Mouse (Mus musculus) CD8-positive naive resting alpha-beta T cell, adult 57 days (primary cell): Measurements from ENCODE around the gene Usp12. TPM values are rescaled to one million over a fixed set of nuclear protein-coding genes. Genes with fewer than 3 reads are reported as not detected.

Source experiments
- total RNA-seq: library from RNA; stranded (reverse); gene quantifications from one replicate; pipeline ENCODE4 v1.2.4, GENCODE M21; 2023

The Usp12 gene
- total RNA-seq = 35.5 TPM

DNA sequence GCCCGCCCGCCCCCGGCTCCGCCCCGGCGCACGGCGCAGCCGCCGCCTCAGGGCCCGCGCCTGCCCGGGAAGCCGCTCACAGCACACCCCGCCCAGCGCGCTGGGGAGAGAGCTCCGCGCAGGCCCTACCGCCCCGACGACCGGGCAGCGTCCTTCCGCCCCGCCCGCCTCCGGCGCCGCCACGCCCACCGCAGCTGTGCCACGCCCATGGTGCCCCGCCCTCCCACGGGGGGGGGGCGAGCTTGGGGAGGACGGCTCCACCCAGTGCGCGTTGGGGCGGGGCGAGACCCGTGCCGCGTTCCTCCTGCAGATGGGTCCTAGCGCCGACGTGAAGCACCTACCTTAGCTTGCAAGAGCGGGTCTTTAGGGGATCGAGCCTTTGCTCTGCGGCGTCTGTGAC, at the start of gene Usp12:
Gene Usp12, minus strand, starts transcription at position 154 of the 400 bp plus-strand sequence.

DNA sequence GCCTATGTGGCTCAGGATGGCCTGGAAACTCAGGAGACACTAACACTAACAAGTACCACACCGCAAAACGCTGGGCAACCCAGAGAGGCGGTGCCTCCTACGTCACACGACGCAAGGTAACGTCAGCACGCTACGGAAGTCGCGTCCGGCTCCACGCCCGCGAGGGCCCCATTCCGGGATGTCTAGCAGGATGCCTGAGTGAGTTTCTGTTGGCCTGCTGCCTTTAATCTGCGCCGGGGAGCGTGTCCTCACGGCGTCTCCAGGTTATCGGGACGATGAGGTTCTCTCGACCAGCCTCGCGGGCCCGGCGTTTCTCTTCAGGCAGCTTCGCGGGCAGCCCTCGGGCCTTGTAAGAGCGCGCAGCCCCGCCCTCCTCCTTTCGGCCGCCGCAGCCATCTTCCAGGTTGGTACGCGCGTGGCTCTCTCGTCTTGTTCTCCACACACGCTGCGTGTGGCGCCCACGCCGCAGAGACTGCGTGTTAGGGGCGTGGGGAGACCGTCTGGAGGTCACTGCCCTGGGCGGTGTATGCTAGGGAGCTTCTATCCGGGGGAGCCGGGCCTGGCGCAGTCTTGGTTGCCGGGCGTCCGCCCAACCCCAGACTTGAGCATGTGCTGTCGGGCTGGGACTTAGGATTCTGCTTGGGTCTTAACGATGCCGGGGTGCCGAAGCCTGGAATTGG, 38.1 kb upstream of the Usp12 start, which contains the start of gene Rpl21:
Gene Rpl21, plus strand, starts transcription at position 122 of the 680 bp plus-strand sequence.

Other genes with a start within 250 kb of the Usp12 start
- gene Gm3415, start 238.9 kb downstream of the Usp12 start, total RNA-seq = not detected
- gene Gpr12, start 209.8 kb downstream of the Usp12 start, total RNA-seq = not detected
- gene Rpl21, start 37.9 kb upstream of the Usp12 start, total RNA-seq = 852 TPM
- gene Rasl11a, start 50.1 kb upstream of the Usp12 start, total RNA-seq = not detected
- gene Gtf3a, start 153.7 kb upstream of the Usp12 start, total RNA-seq = 35.4 TPM
- 19.3 TPM for gene Mtif3, start 168.8 kb upstream of the Usp12 start, total RNA-seq